Mouse (Mus musculus) embryonic facial prominence, embryonic 14.5 days (tissue): ENCODE results near the gene Ppp2r5c. TPM values are rescaled to one million over a fixed set of nuclear protein-coding genes. Genes with fewer than 3 reads are reported as not detected.

ENCODE experiments used
- ATAC-seq: fragments of 200-750 bp; cut with Nextera tagmentation; 2 replicates; pipeline ENCODE4 v1.8.0; 2017; ENCODE audit warnings: low read depth, moderate number of reproducible peaks, moderate TSS enrichment
- DNase-seq: peaks from one replicate; pipeline ENCODE4 v3.0.0-alpha.2; 2015; ENCODE audit warnings: low spot score
- H3K27ac ChIP-seq: fragments of 300-500 bp; sonication (generic); replicated peaks from 2 replicates; pipeline ENCODE4 v1.5.1; 2014; ENCODE audit warnings: low read depth, mild to moderate bottlenecking, low read length, moderate library complexity
- H3K27me3 ChIP-seq: fragments of 300-500 bp; sonication (generic); replicated peaks from 2 replicates; pipeline ENCODE4 v1.6.1; 2014; ENCODE audit warnings: low read length; ENCODE audit not compliant: control insufficient read depth, insufficient read depth
- H3K36me3 ChIP-seq: fragments of 300-500 bp; sonication (generic); 2 replicates; pipeline ENCODE4 v1.6.1; 2014; ENCODE audit warnings: low read length, mixed read lengths; ENCODE audit not compliant: control insufficient read depth, insufficient read depth
- H3K4me1 ChIP-seq: fragments of 300-500 bp; sonication (generic); 2 replicates; pipeline ENCODE4 v1.6.1; 2014; ENCODE audit warnings: antibody characterized with exemption, low read length; ENCODE audit not compliant: control insufficient read depth, insufficient read depth
- H3K4me2 ChIP-seq: fragments of 300-500 bp; sonication (generic); 2 replicates; pipeline ENCODE4 v1.6.1; 2014; ENCODE audit warnings: low read depth, mild to moderate bottlenecking, low read length, moderate library complexity, mixed read lengths
- H3K4me3 ChIP-seq: fragments of 300-500 bp; sonication (generic); 2 replicates; pipeline ENCODE4 v1.5.1; 2014; ENCODE audit warnings: low read depth, mild to moderate bottlenecking, low read length
- H3K9ac ChIP-seq: fragments of 300-500 bp; sonication (generic); 2 replicates; pipeline ENCODE4 v1.6.1; 2014; ENCODE audit warnings: low read depth, mild to moderate bottlenecking, low read length, moderate library complexity, mixed read lengths
- H3K9me3 ChIP-seq: fragments of 300-500 bp; sonication (generic); 2 replicates; pipeline ENCODE4 v1.6.1; 2016; ENCODE audit warnings: low read length; ENCODE audit not compliant: control insufficient read depth
- WGBS: fragments of 180-500 bp; shearing (Covaris S2); extraction: QIAGEN DNeasy Blood & Tissue Kit; methylation state at CpG from one replicate; pipeline ENCODE4 v1.1.7; 2014; 5-methylcytosine and 5-hydroxymethylcytosine counted together
- polyA plus RNA-seq: library from polyadenylated mRNA; unstranded; fragments of >200 nt; fragmentation: Nextera tagmentation; extraction: Ambion mirVana; gene quantifications from 2 replicates; pipeline ENCODE4 v1.2.1, GENCODE M21; 2014

The Ppp2r5c gene
- polyA plus RNA-seq: 133 and 155 TPM in 2 replicates

- under 1% methylated on average over 46 of the region's 86 CpGs for WGBS
- peak; percentile 97 for ATAC-seq
- peak within 1 kb of the TSS; percentile 94 for H3K27ac ChIP-seq
- peak within 1 kb of the TSS; percentile 86 for H3K4me2 ChIP-seq
- H3K4me3 ChIP-seq: peak within 1 kb of the TSS; percentile 83
- H3K36me3 ChIP-seq: peaks cover 21% of the 10 kb centered on the region
- peak; percentile 97 for DNase-seq
- no peaks in the 10 kb centered on the region for H3K27me3 ChIP-seq
- H3K4me1 ChIP-seq: no peaks in the 10 kb centered on the region
- H3K9ac ChIP-seq: peak within 1 kb of the TSS; percentile 79
- H3K9me3 ChIP-seq: no peaks in the 10 kb centered on the region
Observed at GRCm38 (mm10) chr12:110446290-110447170, at the start of gene Ppp2r5c. Gene Ppp2r5c, plus strand, starts transcription at chr12:110447120.

- Histone ChIP-seq H3K4me3 (no peak overlapping the region), H3K27me3 (no peaks in the 10 kb centered on the region), H3K4me1 (no peaks in the 10 kb centered on the region), H3K9me3 (no peaks in the 10 kb centered on the region), H3K27ac (no peak overlapping the region), H3K36me3 (no peaks in the 10 kb centered on the region), H3K4me2 (no peak overlapping the region), H3K9ac (no peak overlapping the region)
- ATAC-seq (0 out of 2 replicates have a peak, but pooled peaks have one; percentile 22), DNase-seq (peak; percentile 62)
- WGBS: 27% methylated on average over 8 of the region's 8 CpGs
Observed at GRCm38 (mm10) chr12:110398351-110398750, 48.6 kb upstream of the Ppp2r5c start.

- H3K27me3 ChIP-seq: no peaks in the 10 kb centered on the region
- no peaks in the 10 kb centered on the region for H3K4me1 ChIP-seq
- H3K9me3 ChIP-seq: no peaks in the 10 kb centered on the region
- no peak overlapping the region for H3K9ac ChIP-seq
- DNase-seq (no peak), ATAC-seq (no peak)
- no peak overlapping the region for H3K4me2 ChIP-seq
- H3K4me3 ChIP-seq: no peak overlapping the region
- no peaks in the 10 kb centered on the region for H3K36me3 ChIP-seq
- whole genome bisulfite sequencing: 90% methylated on average over 6 of the region's 6 CpGs
- H3K27ac ChIP-seq: no peak overlapping the region
Observed at GRCm38 (mm10) chr12:110399161-110399560, 47.8 kb upstream of the Ppp2r5c start.

- ATAC-seq: no peak
- Histone ChIP-seq H3K27me3 (no peaks in the 10 kb centered on the region), H3K36me3 (no peaks in the 10 kb centered on the region), H3K4me2 (no peak overlapping the region), H3K9ac (no peak overlapping the region), H3K4me3 (no peak overlapping the region), H3K9me3 (no peaks in the 10 kb centered on the region), H3K27ac (no peak overlapping the region), H3K4me1 (no peaks in the 10 kb centered on the region)
- no peak for DNase-seq
- 89% methylated on average over 5 of the region's 5 CpGs for WGBS
Observed at GRCm38 (mm10) chr12:110400936-110401335, 46.0 kb upstream of the Ppp2r5c start.

- ATAC-seq: no peak
- Histone ChIP-seq H3K27ac (no peak overlapping the region), H3K9me3 (no peaks in the 10 kb centered on the region), H3K36me3 (no peaks in the 10 kb centered on the region), H3K4me1 (no peaks in the 10 kb centered on the region), H3K9ac (no peak overlapping the region), H3K4me3 (no peak overlapping the region), H3K4me2 (no peak overlapping the region), H3K27me3 (no peaks in the 10 kb centered on the region)
- no peak for DNase-seq
- 91% methylated on average over 4 of the region's 4 CpGs for WGBS
Observed at GRCm38 (mm10) chr12:110401871-110402270, 45.0 kb upstream of the Ppp2r5c start.

- WGBS: 50% methylated on average over 3 of the region's 3 CpGs
- Histone ChIP-seq H3K4me3 (no peak overlapping the region), H3K9ac (no peak overlapping the region), H3K4me2 (no peak overlapping the region), H3K4me1 (no peaks in the 10 kb centered on the region), H3K27ac (no peak overlapping the region), H3K36me3 (no peaks in the 10 kb centered on the region), H3K27me3 (no peaks in the 10 kb centered on the region), H3K9me3 (no peaks in the 10 kb centered on the region)
- DNase-seq (no peak), ATAC-seq (no peak)
Observed at GRCm38 (mm10) chr12:110416244-110416643, 30.7 kb upstream of the Ppp2r5c start.

- ATAC-seq (0 out of 2 replicates have a peak, but pooled peaks have one; percentile 24), DNase-seq (peak; percentile 25)
- Histone ChIP-seq H3K27me3 (no peaks in the 10 kb centered on the region), H3K4me1 (no peaks in the 10 kb centered on the region), H3K4me3 (no peak overlapping the region), H3K4me2 (peak overlapping the region; percentile 31), H3K9me3 (no peaks in the 10 kb centered on the region), H3K27ac (no peak overlapping the region), H3K9ac (no peak overlapping the region), H3K36me3 (no peaks in the 10 kb centered on the region)
- 51% methylated on average over 28 of the region's 28 CpGs for WGBS
Observed at GRCm38 (mm10) chr12:110417023-110417986, 29.6 kb upstream of the Ppp2r5c start.

GRCm38 (mm10) chr12:110417987-110418734 is 28.8 kb upstream of the Ppp2r5c start:
- 51% methylated on average over 19 of the region's 20 CpGs for WGBS
- no peak overlapping the region for H3K4me2 ChIP-seq
- H3K9ac ChIP-seq: no peak overlapping the region
- DNase-seq (peak; percentile 19), ATAC-seq (0 out of 2 replicates have a peak, but pooled peaks have one; percentile 6)
- no peaks in the 10 kb centered on the region for H3K9me3 ChIP-seq
- H3K27me3 ChIP-seq: no peaks in the 10 kb centered on the region
- H3K4me1 ChIP-seq: no peaks in the 10 kb centered on the region
- H3K36me3 ChIP-seq: no peaks in the 10 kb centered on the region
- H3K27ac ChIP-seq: no peak overlapping the region
- no peak overlapping the region for H3K4me3 ChIP-seq
